Mouse (Mus musculus) MEL (cell line): Measurements from ENCODE around the gene Pafah2. TPM values are rescaled to one million over a fixed set of nuclear protein-coding genes. Genes with fewer than 3 reads are reported as not detected.

Experiments
- DNase-seq: peaks from one replicate; pipeline ENCODE4 v3.0.0; 2011; ENCODE audit warnings: low read depth, low spot score
- H3K27ac ChIP-seq: 2 replicates; pipeline ENCODE4 v1.5.1; 2012; ENCODE audit warnings: low read depth, mild to moderate bottlenecking, control low read depth, low read length, moderate library complexity; ENCODE audit not compliant: control insufficient read depth
- H3K27me3 ChIP-seq, 2 experiments: fragments of 150-350 bp in 1 of 2; sonication (generic) in 1 of 2; 2 replicates each; pipeline ENCODE4 v1.6.1; 2012; ENCODE audit warnings: low read length in 2 of 2, mild to moderate bottlenecking in 2 of 2, improper control_type of control experiment in 1 of 2, moderate library complexity in 1 of 2; ENCODE audit not compliant: insufficient read depth in 2 of 2, control insufficient read depth in 1 of 2
- H3K36me3 ChIP-seq, 2 experiments: 2 replicates each; pipeline ENCODE4 v1.6.1; 2012 to 2014; ENCODE audit warnings: low read length in 2 of 2, improper control_type of control experiment in 1 of 2, inconsistent platforms in 1 of 2, mild to moderate bottlenecking in 1 of 2; ENCODE audit not compliant: insufficient read depth in 2 of 2, control insufficient read depth in 1 of 2
- H3K4me1 ChIP-seq, 2 experiments: fragments of 150-350 bp in 1 of 2; sonication (generic) in 1 of 2; 2 replicates each; pipeline ENCODE4 v1.6.1; 2012; ENCODE audit warnings: low read length in 2 of 2, improper control_type of control experiment in 1 of 2, mild to moderate bottlenecking in 1 of 2; ENCODE audit not compliant: insufficient read depth in 2 of 2, control insufficient read depth in 1 of 2
- H3K4me3 ChIP-seq, 2 experiments: fragments of 150-350 bp in 1 of 2; sonication (generic) in 1 of 2; 2 replicates each; pipeline ENCODE4 v1.5.1; 2012; ENCODE audit warnings: low read depth in 2 of 2, low read length in 2 of 2, mild to moderate bottlenecking in 2 of 2, moderate library complexity in 2 of 2, control low read depth in 1 of 2, improper control_type of control experiment in 1 of 2; ENCODE audit not compliant: control insufficient read depth in 1 of 2, insufficient read depth in 1 of 2
- H3K79me2 ChIP-seq: 2 replicates; pipeline ENCODE4 v1.6.1; 2012; ENCODE audit warnings: mild to moderate bottlenecking, low read length, moderate library complexity; ENCODE audit not compliant: control insufficient read depth, poor library complexity, insufficient read depth
- H3K9ac ChIP-seq: 2 replicates; pipeline ENCODE4 v1.6.1; 2012; ENCODE audit warnings: low read depth, mild to moderate bottlenecking, control low read depth, low read length, moderate library complexity; ENCODE audit not compliant: control insufficient read depth, poor library complexity, severe bottlenecking
- H3K9me3 ChIP-seq: fragments of 150-350 bp; sonication (generic); replicated peaks from 2 replicates; pipeline ENCODE4 v1.6.1; 2012; ENCODE audit warnings: mild to moderate bottlenecking, low read length, improper control_type of control experiment, moderate library complexity; ENCODE audit not compliant: insufficient read depth
- BHLHE40 ChIP-seq: IDR thresholded peaks from 2 replicates; pipeline ENCODE4 v1.6.1; 2012; ENCODE audit warnings: low read depth, mild to moderate bottlenecking, inconsistent platforms, low read length, improper control_type of control experiment, borderline replicate concordance
- CHD1 ChIP-seq: IDR thresholded peaks from 2 replicates; pipeline ENCODE4 v1.6.1; 2012; ENCODE audit warnings: low read depth, mild to moderate bottlenecking, inconsistent platforms, low read length, improper control_type of control experiment
- CHD2 ChIP-seq: IDR thresholded peaks from 2 replicates; pipeline ENCODE4 v1.6.1; 2011; ENCODE audit warnings: low read length, improper control_type of control experiment
- CTCF ChIP-seq, 3 experiments: IDR thresholded peaks in 2 of 3; conservative IDR thresholded peaks in 1 of 3; 2 replicates each; pipeline ENCODE4 v1.5.1; 2011 to 2012; ENCODE audit warnings: low read length in 3 of 3, low read depth in 2 of 3, mild to moderate bottlenecking in 2 of 3, improper control_type of control experiment in 1 of 3, inconsistent platforms in 1 of 3, mixed read lengths in 1 of 3, moderate library complexity in 1 of 3; ENCODE audit not compliant: control insufficient read depth in 1 of 3, insufficient read depth in 1 of 3, poor library complexity in 1 of 3, severe bottlenecking in 1 of 3
- E2F4 ChIP-seq: IDR thresholded peaks from 2 replicates; pipeline ENCODE4 v1.6.1; 2011; ENCODE audit warnings: low read depth, low read length, improper control_type of control experiment, borderline replicate concordance
- ELF1 ChIP-seq: IDR thresholded peaks from 2 replicates; pipeline ENCODE4 v1.6.1; 2014; ENCODE audit warnings: low read depth, mild to moderate bottlenecking, inconsistent platforms, low read length, improper control_type of control experiment, moderate library complexity
- EP300 ChIP-seq, 2 experiments: IDR thresholded peaks; 2 replicates each; pipeline ENCODE4 v1.6.1; 2011; ENCODE audit warnings: improper control_type of control experiment in 2 of 2, low read length in 2 of 2, low read depth in 1 of 2, mild to moderate bottlenecking in 1 of 2
- ETS1 ChIP-seq: IDR thresholded peaks from 2 replicates; pipeline ENCODE4 v1.6.1; 2012; ENCODE audit warnings: low read depth, mild to moderate bottlenecking, inconsistent platforms, low read length, improper control_type of control experiment, moderate library complexity
- GATA1 ChIP-seq: IDR thresholded peaks from 2 replicates; pipeline ENCODE4 v1.6.1; 2011; ENCODE audit warnings: low read depth, low read length, improper control_type of control experiment
- HCFC1 ChIP-seq: IDR thresholded peaks from 2 replicates; pipeline ENCODE4 v1.6.1; 2012; ENCODE audit warnings: low read depth, mild to moderate bottlenecking, inconsistent platforms, low read length, improper control_type of control experiment, moderate library complexity
- MAFK ChIP-seq: IDR thresholded peaks from 2 replicates; pipeline ENCODE4 v1.6.1; 2011; ENCODE audit warnings: low read depth, mild to moderate bottlenecking, low read length, improper control_type of control experiment, borderline replicate concordance
- MAZ ChIP-seq: IDR thresholded peaks from 2 replicates; pipeline ENCODE4 v1.6.1; 2012; ENCODE audit warnings: low read depth, mild to moderate bottlenecking, inconsistent platforms, low read length, improper control_type of control experiment
- MEF2A ChIP-seq: IDR thresholded peaks from 2 replicates; pipeline ENCODE4 v1.6.1; 2014; ENCODE audit warnings: low read depth, mild to moderate bottlenecking, inconsistent platforms, low read length, improper control_type of control experiment; ENCODE audit not compliant: poor library complexity, insufficient replicate concordance, severe bottlenecking; ENCODE audit errors: extremely low read depth
- MXI1 ChIP-seq: IDR thresholded peaks from 2 replicates; pipeline ENCODE4 v1.6.1; 2011; ENCODE audit warnings: mild to moderate bottlenecking, low read depth, low read length, improper control_type of control experiment
- MYC ChIP-seq: IDR thresholded peaks from 2 replicates; pipeline ENCODE4 v1.6.1; 2011; ENCODE audit warnings: low read depth, mild to moderate bottlenecking, low read length, improper control_type of control experiment, moderate library complexity
- NELFE ChIP-seq: IDR thresholded peaks from 2 replicates; pipeline ENCODE4 v1.6.1; 2011; ENCODE audit warnings: low read depth, low read length, improper control_type of control experiment
- NRF1 ChIP-seq: IDR thresholded peaks from 2 replicates; pipeline ENCODE4 v1.6.1; 2014; ENCODE audit warnings: low read depth, mild to moderate bottlenecking, inconsistent platforms, low read length, improper control_type of control experiment, moderate library complexity; ENCODE audit not compliant: poor library complexity, insufficient read depth, severe bottlenecking
- POLR2AphosphoS2 ChIP-seq: IDR thresholded peaks from 2 replicates; pipeline ENCODE4 v1.6.1; 2011; ENCODE audit warnings: low read length, improper control_type of control experiment
- POLR2AphosphoS5 ChIP-seq: IDR thresholded peaks from 2 replicates; pipeline ENCODE4 v1.6.1; 2012; ENCODE audit warnings: low read depth, borderline replicate concordance, mild to moderate bottlenecking, inconsistent platforms, low read length, moderate library complexity, mixed read lengths
- RAD21 ChIP-seq: IDR thresholded peaks from 2 replicates; pipeline ENCODE4 v1.6.1; 2011; ENCODE audit warnings: mild to moderate bottlenecking, low read depth, low read length, improper control_type of control experiment
- RCOR1 ChIP-seq: IDR thresholded peaks from 2 replicates; pipeline ENCODE4 v1.6.1; 2012; ENCODE audit warnings: low read depth, mild to moderate bottlenecking, inconsistent platforms, low read length, improper control_type of control experiment
- SIN3A ChIP-seq: IDR thresholded peaks from 2 replicates; pipeline ENCODE4 v1.6.1; 2012; ENCODE audit warnings: low read length, improper control_type of control experiment, inconsistent platforms
- SMC3 ChIP-seq: IDR thresholded peaks from 2 replicates; pipeline ENCODE4 v1.6.1; 2011; ENCODE audit warnings: low read depth, low read length, improper control_type of control experiment
- TAL1 ChIP-seq: IDR thresholded peaks from 2 replicates; pipeline ENCODE4 v1.6.1; 2012; ENCODE audit warnings: mild to moderate bottlenecking, inconsistent platforms, low read length, moderate library complexity, mixed read lengths
- TBP ChIP-seq: IDR thresholded peaks from 2 replicates; pipeline ENCODE4 v1.8.0; 2011; ENCODE audit warnings: low read depth, low read length, improper control_type of control experiment
- TCF12 ChIP-seq: IDR thresholded peaks from 2 replicates; pipeline ENCODE4 v1.6.1; 2014; ENCODE audit warnings: low read depth, mild to moderate bottlenecking, inconsistent platforms, low read length, improper control_type of control experiment, moderate library complexity
- UBTF ChIP-seq: IDR thresholded peaks from 2 replicates; pipeline ENCODE4 v1.6.1; 2012; ENCODE audit warnings: low read depth, mild to moderate bottlenecking, inconsistent platforms, low read length, improper control_type of control experiment, moderate library complexity, borderline replicate concordance; ENCODE audit not compliant: insufficient read depth
- USF2 ChIP-seq, 2 experiments: IDR thresholded peaks; 2 replicates each; pipeline ENCODE4 v1.6.1; 2011 to 2012; ENCODE audit warnings: improper control_type of control experiment in 2 of 2, low read length in 2 of 2, borderline replicate concordance in 1 of 2, inconsistent platforms in 1 of 2, low read depth in 1 of 2, mild to moderate bottlenecking in 1 of 2; ENCODE audit not compliant: insufficient read depth in 1 of 2
- ZC3H11A ChIP-seq: IDR thresholded peaks from 2 replicates; pipeline ENCODE4 v1.6.1; 2012; ENCODE audit warnings: low read depth, mild to moderate bottlenecking, inconsistent platforms, low read length, improper control_type of control experiment
- ZKSCAN1 ChIP-seq: IDR thresholded peaks from 2 replicates; pipeline ENCODE4 v1.6.1; 2012; ENCODE audit warnings: low read depth, mild to moderate bottlenecking, inconsistent platforms, low read length, improper control_type of control experiment, moderate library complexity
- ZMIZ1 ChIP-seq: IDR thresholded peaks from 2 replicates; pipeline ENCODE4 v1.6.1; 2012; ENCODE audit warnings: low read depth, mild to moderate bottlenecking, inconsistent platforms, low read length, improper control_type of control experiment, moderate library complexity
- ZNF384 ChIP-seq: IDR thresholded peaks from 2 replicates; pipeline ENCODE4 v1.6.1; 2012; ENCODE audit warnings: low read depth, mild to moderate bottlenecking, inconsistent platforms, low read length, improper control_type of control experiment
- polyA plus RNA-seq, 2 experiments: library from polyadenylated mRNA; stranded (reverse) in 1 of 2; unstranded in 1 of 2; fragments of >175 nt in 1 of 2; fragments of >200 nt in 1 of 2; gene quantifications; 2 replicates each; pipeline versions ENCODE4 v1.2.1 to v1.2.4; 2012; ENCODE audit warnings: low replicate concordance in 2 of 2, low read depth in 1 of 2; ENCODE audit not compliant: insufficient read length in 2 of 2, insufficient read depth in 1 of 2, missing spikeins in 1 of 2
- total RNA-seq: library from RNA; depleted of rRNA; stranded (reverse); fragments of 300-350 nt; gene quantifications from 2 replicates; pipeline ENCODE4 v1.2.3, GENCODE M21; 2012

The Pafah2 gene
- total and polyA plus RNA-seq, 3 experiments = 6.0 to 10.6 TPM; not detected in 1

DNA sequence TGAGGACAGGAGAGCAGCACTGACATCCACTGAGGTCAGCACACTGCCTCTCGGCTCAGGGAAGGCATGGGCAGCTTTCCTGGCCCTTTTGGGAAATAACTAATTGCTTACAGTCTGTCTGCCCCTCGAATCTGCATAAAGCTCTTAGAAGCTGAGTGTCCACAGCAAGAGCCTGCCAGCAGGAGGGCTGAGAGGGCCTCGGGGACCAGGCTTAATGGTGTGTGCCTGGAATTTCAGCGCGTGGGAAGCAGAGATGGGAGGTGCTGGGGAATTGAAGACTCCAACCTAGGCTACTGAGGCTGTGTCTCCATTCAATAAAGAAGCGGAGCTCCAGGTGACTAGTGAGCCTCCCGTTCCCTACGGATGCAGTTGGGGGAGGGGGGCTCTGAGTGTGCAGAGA, 78.1 kb downstream of the Pafah2 start:
- H3K79me2 ChIP-seq = peaks cover 4% of the 10 kb centered on the region
- H3K27ac ChIP-seq = no peak overlapping the region
- DNase-seq = no peak
- no peak overlapping the region for H3K9ac ChIP-seq
- H3K27me3 ChIP-seq = no peaks in the 10 kb centered on the region
- peaks cover 5 to 10% of the 10 kb centered on the region in 2 experiments; a peak in 3 of 4 replicates for H3K36me3 ChIP-seq
- H3K4me3 ChIP-seq = no peak overlapping the region
- TF ChIP-seq CHD2 (no peak), POLR2AphosphoS5 (no peak), ZNF384 (no peak), EP300 (IDR thresholded peaks at IDR 0.05; ENCODE audit: low read depth in 1 of 2, low read length in 2 of 2) (no peak), HCFC1 (no peak), TAL1 (no peak), RCOR1 (no peak), SMC3 (no peak), CHD1 (no peak), ZKSCAN1 (no peak), USF2 (IDR thresholded peaks at IDR 0.05; ENCODE audit: borderline replicate concordance in 1 of 2, insufficient read depth in 1 of 2, low read depth in 1 of 2, low read length in 2 of 2) (no peak), MXI1 (no peak), TCF12 (no peak), MYC (no peak), ELF1 (no peak), MAZ (no peak), MAFK (no peak), POLR2AphosphoS2 (no peak)
- H3K9me3 ChIP-seq = no peaks in the 10 kb centered on the region
- peaks cover 0 to 4% of the 10 kb centered on the region in 2 experiments; a peak in 1 of 4 replicates for H3K4me1 ChIP-seq

DNA sequence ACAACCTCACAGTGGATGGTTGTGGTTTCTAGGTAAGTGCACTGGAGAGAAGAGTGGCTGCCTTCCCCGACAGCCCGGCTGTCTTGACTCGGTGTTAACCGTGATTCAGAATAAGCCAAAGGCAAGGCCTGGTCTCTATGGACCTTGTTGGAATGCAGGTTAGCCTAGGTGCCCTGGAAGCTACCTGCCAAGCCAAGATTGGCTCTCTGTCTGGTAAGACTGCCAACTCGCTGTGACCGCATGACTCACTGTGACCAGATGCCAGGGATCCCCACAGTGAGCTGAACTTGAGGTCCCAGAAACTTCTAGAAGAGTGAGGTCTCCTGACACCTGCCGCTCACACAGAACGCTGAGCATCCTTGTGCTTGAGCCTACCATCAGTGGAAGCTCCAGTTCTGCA, 80.8 kb downstream of the Pafah2 start:
- DNase-seq = no peak
- Histone ChIP-seq H3K9ac (no peak overlapping the region), H3K4me1 (no peaks in the 10 kb centered on the region; a peak in 1 of 4 replicates), H3K27me3 (no peaks in the 10 kb centered on the region), H3K27ac (no peak overlapping the region), H3K4me3 (no peak overlapping the region), H3K36me3 (peaks cover 0 to 3% of the 10 kb centered on the region in 2 experiments; a peak in 1 of 4 replicates), H3K9me3 (no peaks in the 10 kb centered on the region), H3K79me2 (no peaks in the 10 kb centered on the region)
- TF ChIP-seq TBP = no peak
- no peak for TF ChIP-seq UBTF
- no peak for TF ChIP-seq BHLHE40
- no peak for TF ChIP-seq ZMIZ1
- TF ChIP-seq ETS1 = no peak
- TF ChIP-seq E2F4 = no peak
- TF ChIP-seq SIN3A = no peak
- TF ChIP-seq POLR2AphosphoS5 = no peak
- TF ChIP-seq RAD21 = no peak
- no peak for TF ChIP-seq NRF1
- no peak for TF ChIP-seq CHD1
- no peak for TF ChIP-seq TCF12
- no peak for TF ChIP-seq MEF2A
- TF ChIP-seq GATA1 = no peak
- no peak for TF ChIP-seq ZC3H11A
- no peak for TF ChIP-seq USF2 (IDR thresholded peaks at IDR 0.05; ENCODE audit: borderline replicate concordance in 1 of 2, insufficient read depth in 1 of 2, low read depth in 1 of 2, low read length in 2 of 2)
- no peak for TF ChIP-seq MAFK
- no peak for TF ChIP-seq CTCF (IDR thresholded peaks at IDR 0.05 in 2 of 3, conservative IDR thresholded peaks at IDR 0.05 in 1 of 3; ENCODE audit: control insufficient read depth in 1 of 3, insufficient read depth in 1 of 3, low read depth in 2 of 3, low read length in 3 of 3, poor library complexity in 1 of 3, severe bottlenecking in 1 of 3)
- no peak for TF ChIP-seq NELFE
